Mouse (Mus musculus): ENCODE results near the gene Sema3f. TPM values are rescaled to one million over a fixed set of nuclear protein-coding genes. Genes with fewer than 3 reads are reported as not detected.
A peak's percentile ranks its signal among the peaks of the same experiment; 100 is the strongest.

The Sema3f gene
- polyA plus RNA-seq, 1 experiment from 2014 or later = 12.5 TPM

DNA sequence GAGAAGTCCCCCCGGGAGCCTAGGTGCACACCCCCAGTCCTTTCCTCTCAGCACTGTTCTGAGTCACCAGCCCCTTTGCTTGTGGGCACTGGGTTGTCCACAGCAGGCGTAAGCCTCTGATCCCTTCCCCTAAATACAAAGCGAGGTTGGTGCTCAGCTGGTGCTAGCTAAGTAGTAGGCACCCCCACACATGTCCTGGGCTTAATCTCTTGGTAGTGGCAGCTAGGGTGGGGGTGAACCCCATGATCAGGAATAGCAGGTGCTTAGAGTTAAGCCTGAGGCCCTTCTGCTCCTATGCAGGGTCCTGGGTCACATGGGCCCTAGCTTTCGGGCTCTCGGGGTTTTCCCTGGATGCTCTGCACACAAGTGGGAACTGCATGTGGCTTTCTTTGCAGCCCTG lies 53.1 kb downstream of the Sema3f start:
- no peaks in the 10 kb centered on the region for H3K36me3 ChIP-seq
- 0 out of 2 replicates have a peak, but pooled peaks cover 12% of the 10 kb centered on the region for H3K4me1 ChIP-seq
- H3K27me3 ChIP-seq (replicated peaks) = no peaks in the 10 kb centered on the region
- H3K9ac ChIP-seq (replicated peaks) = no peak overlapping the region
- no peak overlapping the region for H3K4me3 ChIP-seq (replicated peaks)
- WGBS = 89% methylated on average over 5 of the region's 5 CpGs
- no peak for ATAC-seq (ENCODE audit: low FRiP score)
- H3K9me3 ChIP-seq (replicated peaks) = no peaks in the 10 kb centered on the region
- H3K27ac ChIP-seq (replicated peaks) = no peak overlapping the region
- no peak overlapping the region for H3K4me2 ChIP-seq

- H3K4me1 ChIP-seq = peaks cover 23% of the 10 kb centered on the region
- H3K36me3 ChIP-seq = no peaks in the 10 kb centered on the region
- no peaks in the 10 kb centered on the region for H3K9me3 ChIP-seq (replicated peaks)
- WGBS = 83% methylated on average over 4 of the region's 4 CpGs
- H3K27me3 ChIP-seq (replicated peaks) = no peaks in the 10 kb centered on the region
- H3K4me3 ChIP-seq (replicated peaks) = no peak overlapping the region
- ATAC-seq (ENCODE audit: low FRiP score) = no peak
- no peak overlapping the region for H3K9ac ChIP-seq (replicated peaks)
- no peak overlapping the region for H3K27ac ChIP-seq (replicated peaks)
- no peak overlapping the region for H3K4me2 ChIP-seq
These were observed 55.7 kb downstream of the Sema3f start for GRCm38 (mm10) chr9:107654585-107654984.

DNA sequence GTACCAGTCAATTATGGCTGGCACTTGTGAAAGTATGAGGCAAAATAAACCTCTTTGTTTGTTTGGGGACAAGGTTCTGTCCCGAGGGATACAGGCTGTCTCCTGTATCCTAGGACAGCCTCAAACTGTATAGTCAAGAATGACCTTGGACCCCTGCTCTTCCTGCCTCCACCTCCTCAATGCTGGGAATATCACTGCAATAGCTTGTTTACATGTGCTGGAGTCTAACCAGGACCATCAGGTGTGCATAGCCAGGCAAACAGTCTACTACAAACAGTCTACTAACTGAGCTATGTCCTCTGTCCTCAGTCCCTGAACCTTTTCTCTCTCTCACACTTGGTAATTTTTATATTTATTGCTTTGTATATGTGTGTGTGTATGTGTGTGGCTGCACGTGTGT lies 56.8 kb downstream of the Sema3f start:
- H3K27ac ChIP-seq (replicated peaks) = no peak overlapping the region
- H3K4me1 ChIP-seq = peaks cover 17% of the 10 kb centered on the region
- no peak overlapping the region for H3K9ac ChIP-seq (replicated peaks)
- H3K27me3 ChIP-seq (replicated peaks) = no peaks in the 10 kb centered on the region
- 81% methylated on average over 2 of the region's 2 CpGs for WGBS
- H3K9me3 ChIP-seq (replicated peaks) = no peaks in the 10 kb centered on the region
- no peak overlapping the region for H3K4me3 ChIP-seq (replicated peaks)
- ATAC-seq (ENCODE audit: low FRiP score) = no peak
- no peaks in the 10 kb centered on the region for H3K36me3 ChIP-seq
- no peak overlapping the region for H3K4me2 ChIP-seq

GRCm38 (mm10) chr9:107650708-107651481 lies 59.4 kb downstream of the Sema3f start:
- 25% methylated on average over 12 of the region's 12 CpGs for WGBS
- Histone ChIP-seq H3K27me3 (replicated peaks) (no peaks in the 10 kb centered on the region), H3K4me3 (replicated peaks) (no peak overlapping the region), H3K9me3 (replicated peaks) (no peaks in the 10 kb centered on the region), H3K27ac (replicated peaks) (peak overlapping the region; percentile 68), H3K36me3 (no peaks in the 10 kb centered on the region), H3K9ac (replicated peaks) (no peak overlapping the region), H3K4me2 (no peak overlapping the region), H3K4me1 (peaks cover 17% of the 10 kb centered on the region)
- peak; percentile 85 for ATAC-seq (ENCODE audit: low FRiP score)

GRCm38 (mm10) chr9:107650225-107650624 lies 60.0 kb downstream of the Sema3f start:
- peak overlapping the region; percentile 68 for H3K27ac ChIP-seq (replicated peaks)
- peaks cover 20% of the 10 kb centered on the region for H3K4me1 ChIP-seq
- no peak overlapping the region for H3K4me3 ChIP-seq (replicated peaks)
- no peak overlapping the region for H3K9ac ChIP-seq (replicated peaks)
- H3K36me3 ChIP-seq = no peaks in the 10 kb centered on the region
- ATAC-seq (ENCODE audit: low FRiP score) = no peak
- WGBS = 63% methylated on average over 7 of the region's 7 CpGs
- H3K27me3 ChIP-seq (replicated peaks) = no peaks in the 10 kb centered on the region
- H3K4me2 ChIP-seq = no peak overlapping the region
- no peaks in the 10 kb centered on the region for H3K9me3 ChIP-seq (replicated peaks)

- Histone ChIP-seq H3K9ac (replicated peaks) (no peak overlapping the region), H3K4me1 (peaks cover 32% of the 10 kb centered on the region), H3K27ac (replicated peaks) (no peak overlapping the region), H3K27me3 (replicated peaks) (no peaks in the 10 kb centered on the region), H3K36me3 (no peaks in the 10 kb centered on the region), H3K4me3 (replicated peaks) (no peak overlapping the region), H3K4me2 (no peak overlapping the region), H3K9me3 (replicated peaks) (no peaks in the 10 kb centered on the region)
- WGBS = 80% methylated on average over 3 of the region's 3 CpGs
- no peak for ATAC-seq (ENCODE audit: low FRiP score)
These were observed 61.5 kb downstream of the Sema3f start for GRCm38 (mm10) chr9:107648767-107649166.

GRCm38 (mm10) chr9:107646975-107647374 lies 63.3 kb downstream of the Sema3f start:
- WGBS = 83% methylated on average over 6 of the region's 6 CpGs
- Histone ChIP-seq H3K27ac (replicated peaks) (no peak overlapping the region), H3K9me3 (replicated peaks) (no peaks in the 10 kb centered on the region), H3K36me3 (no peaks in the 10 kb centered on the region), H3K4me3 (replicated peaks) (no peak overlapping the region), H3K4me1 (peaks cover 32% of the 10 kb centered on the region), H3K4me2 (no peak overlapping the region), H3K27me3 (replicated peaks) (no peaks in the 10 kb centered on the region), H3K9ac (replicated peaks) (no peak overlapping the region)
- ATAC-seq (ENCODE audit: low FRiP score) = no peak

DNA sequence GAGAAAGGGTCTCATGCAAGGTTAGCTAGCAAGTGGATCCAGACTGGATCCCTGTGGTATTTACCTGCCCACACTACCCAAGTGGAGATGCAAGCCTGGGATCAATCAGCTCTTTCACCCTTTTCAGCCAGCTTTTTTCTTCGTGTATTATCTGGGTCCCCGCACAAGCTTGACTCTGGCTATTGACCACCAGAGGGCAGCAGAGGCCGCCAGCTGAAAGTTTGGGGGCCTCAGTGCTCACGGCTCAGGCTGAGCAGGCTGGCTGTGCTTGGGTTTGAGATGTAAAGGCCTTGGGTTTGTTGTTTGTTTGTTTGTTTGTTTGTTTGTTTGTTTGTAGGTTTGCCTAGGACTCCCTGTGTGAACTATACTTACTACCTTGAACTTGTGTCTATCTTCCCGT lies 64.7 kb downstream of the Sema3f start:
- Histone ChIP-seq H3K9ac (replicated peaks) (no peak overlapping the region), H3K27me3 (replicated peaks) (no peaks in the 10 kb centered on the region), H3K4me3 (replicated peaks) (no peak overlapping the region), H3K9me3 (replicated peaks) (no peaks in the 10 kb centered on the region), H3K27ac (replicated peaks) (no peak overlapping the region), H3K4me2 (peak overlapping the region; percentile 67), H3K4me1 (peaks cover 24% of the 10 kb centered on the region), H3K36me3 (no peaks in the 10 kb centered on the region)
- 14% methylated on average over 5 of the region's 5 CpGs for WGBS
- ATAC-seq (ENCODE audit: low FRiP score) = peak; percentile 73

DNA sequence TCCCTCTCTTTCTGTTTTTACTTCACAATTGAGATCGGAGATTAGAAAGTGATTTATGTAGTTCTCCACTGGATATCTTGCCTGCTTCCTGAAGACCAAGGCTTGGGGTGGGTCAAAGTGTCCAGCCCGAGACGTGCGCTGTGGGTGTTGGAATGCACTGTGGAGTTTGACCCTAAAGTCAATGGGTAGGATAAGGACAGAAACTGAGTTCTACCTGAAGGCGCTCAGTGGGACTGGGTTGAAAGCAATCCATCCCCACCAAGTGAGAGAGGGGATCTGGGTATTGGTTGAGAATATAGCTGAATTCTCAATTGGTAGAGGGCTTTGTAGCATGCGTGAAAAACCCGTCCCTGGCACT lies 65.1 kb downstream of the Sema3f start:
- H3K4me2 ChIP-seq = peak overlapping the region; percentile 67
- peak; percentile 48; the same call in 1 of the 2 replicates for ATAC-seq (ENCODE audit: low FRiP score)
- peak overlapping the region; percentile 44 for H3K9ac ChIP-seq (replicated peaks)
- H3K36me3 ChIP-seq = no peaks in the 10 kb centered on the region
- no peaks in the 10 kb centered on the region for H3K27me3 ChIP-seq (replicated peaks)
- H3K4me1 ChIP-seq = peaks cover 20% of the 10 kb centered on the region
- H3K9me3 ChIP-seq (replicated peaks) = no peaks in the 10 kb centered on the region
- peak overlapping the region; percentile 36 for H3K4me3 ChIP-seq (replicated peaks)
- WGBS = 54% methylated on average over 7 of the region's 7 CpGs
- no peak overlapping the region for H3K27ac ChIP-seq (replicated peaks)

- ATAC-seq (ENCODE audit: low FRiP score) = peak; percentile 79
- Histone ChIP-seq H3K4me1 (peaks cover 16% of the 10 kb centered on the region), H3K9ac (replicated peaks) (peak overlapping the region; percentile 44), H3K27me3 (replicated peaks) (no peaks in the 10 kb centered on the region), H3K9me3 (replicated peaks) (no peaks in the 10 kb centered on the region), H3K4me3 (replicated peaks) (peak overlapping the region; percentile 36), H3K36me3 (no peaks in the 10 kb centered on the region), H3K4me2 (peak overlapping the region; percentile 67), H3K27ac (replicated peaks) (peak overlapping the region; percentile 48; the same call in 1 of the 2 replicates)
- WGBS = 5% methylated on average over 35 of the region's 35 CpGs
These were observed 65.7 kb downstream of the Sema3f start for GRCm38 (mm10) chr9:107644495-107645152.

- Histone ChIP-seq H3K9ac (replicated peaks) (no peak overlapping the region), H3K4me3 (replicated peaks) (no peak overlapping the region), H3K4me2 (peak overlapping the region; percentile 67), H3K9me3 (replicated peaks) (no peaks in the 10 kb centered on the region), H3K36me3 (no peaks in the 10 kb centered on the region), H3K27me3 (replicated peaks) (no peaks in the 10 kb centered on the region), H3K4me1 (peaks cover 15% of the 10 kb centered on the region), H3K27ac (replicated peaks) (no peak overlapping the region)
- no peak for ATAC-seq (ENCODE audit: low FRiP score)
- WGBS = 95% methylated on average over 13 of the region's 13 CpGs
These were observed 66.6 kb downstream of the Sema3f start for GRCm38 (mm10) chr9:107643544-107644214.

DNA sequence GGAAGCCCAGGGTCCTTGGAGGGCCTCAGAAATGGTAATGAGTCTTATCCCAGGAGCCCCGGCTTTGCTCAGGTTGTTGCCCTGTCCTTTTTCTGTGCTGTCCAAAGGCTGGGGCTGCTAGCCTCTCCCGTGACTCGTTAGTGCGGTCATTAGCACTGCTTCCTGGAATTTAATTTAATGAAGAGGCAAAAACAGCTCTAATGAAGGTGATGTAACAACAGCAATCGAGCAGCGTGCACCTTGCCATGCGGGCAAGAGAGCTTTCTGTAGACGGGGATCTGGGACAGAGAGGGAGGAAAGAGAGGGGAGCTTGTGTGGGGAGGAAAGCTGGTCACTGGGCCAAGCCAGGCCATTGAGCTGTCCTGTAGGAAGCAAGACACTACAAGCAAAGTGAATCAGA lies 68.6 kb downstream of the Sema3f start:
- no peak overlapping the region for H3K27ac ChIP-seq (replicated peaks)
- H3K4me1 ChIP-seq = peaks cover 25% of the 10 kb centered on the region
- no peak for ATAC-seq (ENCODE audit: low FRiP score)
- no peaks in the 10 kb centered on the region for H3K36me3 ChIP-seq
- 22% methylated on average over 8 of the region's 8 CpGs for WGBS
- H3K9me3 ChIP-seq (replicated peaks) = no peaks in the 10 kb centered on the region
- H3K9ac ChIP-seq (replicated peaks) = peak overlapping the region; percentile 26; the same call in 1 of the 2 replicates
- no peaks in the 10 kb centered on the region for H3K27me3 ChIP-seq (replicated peaks)
- no peak overlapping the region for H3K4me3 ChIP-seq (replicated peaks)
- H3K4me2 ChIP-seq = no peak overlapping the region
